Mouse (Mus musculus): ENCODE results near the gene Hoxd9. TPM values are rescaled to one million over a fixed set of nuclear protein-coding genes. Genes with fewer than 3 reads are reported as not detected.

Hoxd9 gene
- polyA plus RNA-seq, 1 experiment: not detected

- TF ChIP-seq GATA1 (IDR thresholded peaks at IDR 0.05; ENCODE audit: low read length): no peak
These were observed 9.6 kb upstream of the Hoxd9 start for GRCm38 (mm10) chr2:74687698-74688555.

GRCm38 (mm10) chr2:74688795-74689573 lies 8.5 kb upstream of the Hoxd9 start:
- no peak for TF ChIP-seq GATA1 (IDR thresholded peaks at IDR 0.05; ENCODE audit: low read length)

GRCm38 (mm10) chr2:74689574-74690337 lies 7.8 kb upstream of the Hoxd9 start:
- no peak for TF ChIP-seq GATA1 (IDR thresholded peaks at IDR 0.05; ENCODE audit: low read length)

GRCm38 (mm10) chr2:74690338-74690716 lies 7.2 kb upstream of the Hoxd9 start:
- no peak for TF ChIP-seq GATA1 (IDR thresholded peaks at IDR 0.05; ENCODE audit: low read length)

- TF ChIP-seq GATA1 (IDR thresholded peaks at IDR 0.05; ENCODE audit: low read length): no peak
These were observed 6.2 kb upstream of the Hoxd9 start, which contains the start of gene Hoxd10 for GRCm38 (mm10) chr2:74691022-74691951. Hoxd10 (plus strand) TSS chr2:74691924.

GRCm38 (mm10) chr2:74691995-74692807 lies 5.3 kb upstream of the Hoxd9 start:
- TF ChIP-seq GATA1 (IDR thresholded peaks at IDR 0.05; ENCODE audit: low read length): no peak

- no peak for TF ChIP-seq GATA1 (IDR thresholded peaks at IDR 0.05; ENCODE audit: low read length)
These were observed 4.6 kb upstream of the Hoxd9 start for GRCm38 (mm10) chr2:74692808-74693431.

GRCm38 (mm10) chr2:74693432-74693827 lies 4.1 kb upstream of the Hoxd9 start:
- TF ChIP-seq GATA1 (IDR thresholded peaks at IDR 0.05; ENCODE audit: low read length): no peak

GRCm38 (mm10) chr2:74694066-74694465 lies 3.5 kb upstream of the Hoxd9 start:
- TF ChIP-seq GATA1 (IDR thresholded peaks at IDR 0.05; ENCODE audit: low read length): no peak

- no peak for TF ChIP-seq GATA1 (IDR thresholded peaks at IDR 0.05; ENCODE audit: low read length)
These were observed 2.1 kb upstream of the Hoxd9 start for GRCm38 (mm10) chr2:74695383-74695782.

GRCm38 (mm10) chr2:74695813-74696430 lies 1.6 kb upstream of the Hoxd9 start:
- no peak for TF ChIP-seq GATA1 (IDR thresholded peaks at IDR 0.05; ENCODE audit: low read length)

- TF ChIP-seq GATA1 (IDR thresholded peaks at IDR 0.05; ENCODE audit: low read length): no peak
These were observed 838 bp upstream of the Hoxd9 start for GRCm38 (mm10) chr2:74696442-74697335.

Measured in G1E-ER4 (cell line).